Mouse (Mus musculus): ENCODE measurements around the gene Gfpt1. TPM values are rescaled to one million over a fixed set of nuclear protein-coding genes. Genes with fewer than 3 reads are reported as not detected.

The Gfpt1 gene
- polyA plus RNA-seq, 1 experiment from 2014 or later: 7.7 TPM

DNA sequence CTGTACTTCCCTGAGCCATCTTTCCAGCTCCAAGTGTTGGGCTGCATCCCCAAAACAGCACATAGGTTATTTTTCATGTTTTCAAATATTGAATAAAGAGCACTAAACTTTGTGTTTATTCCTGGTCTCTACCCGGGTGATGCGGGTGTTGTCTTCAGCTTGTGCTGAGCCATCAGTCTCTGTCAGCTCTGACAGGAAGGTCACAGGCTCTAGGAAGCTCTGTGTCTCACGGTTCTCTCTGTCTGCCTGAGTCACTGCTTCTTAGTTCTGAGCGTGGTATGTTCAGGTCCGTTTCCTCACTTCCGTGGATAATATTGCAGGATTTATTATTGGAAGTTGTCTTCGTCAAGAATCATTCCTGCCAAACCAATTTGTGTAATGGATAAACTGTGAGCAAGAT is 79.3 kb downstream of the Gfpt1 start:
- peaks cover 3% of the 10 kb centered on the region; the same call in 1 of the 2 replicates for H3K9me3 ChIP-seq (replicated peaks)
- H3K9ac ChIP-seq: no peak overlapping the region
- ATAC-seq (ENCODE audit: low read depth) (no peak), DNase-seq (no peak)
- WGBS (ENCODE audit: insufficient replicate concordance): 62% methylated on average over 7 of the region's 7 CpGs
- H3K4me2 ChIP-seq: no peak overlapping the region
- H3K27ac ChIP-seq: no peak overlapping the region
- no peaks in the 10 kb centered on the region for H3K27me3 ChIP-seq
- H3K4me3 ChIP-seq (replicated peaks): no peak overlapping the region
- H3K4me1 ChIP-seq (replicated peaks): peaks cover 5% of the 10 kb centered on the region; the same call in 1 of the 2 replicates
- H3K36me3 ChIP-seq: no peaks in the 10 kb centered on the region

GRCm38 (mm10) chr6:87123406-87123805 is 80.8 kb downstream of the Gfpt1 start:
- H3K9ac ChIP-seq: no peak overlapping the region
- H3K27me3 ChIP-seq: no peaks in the 10 kb centered on the region
- H3K4me2 ChIP-seq: no peak overlapping the region
- H3K9me3 ChIP-seq (replicated peaks): peaks cover 3% of the 10 kb centered on the region; the same call in 1 of the 2 replicates
- no peaks in the 10 kb centered on the region for H3K36me3 ChIP-seq
- no peak for DNase-seq
- 64% methylated on average over 6 of the region's 6 CpGs for WGBS (ENCODE audit: insufficient replicate concordance)
- H3K4me3 ChIP-seq (replicated peaks): no peak overlapping the region
- H3K27ac ChIP-seq: no peak overlapping the region
- H3K4me1 ChIP-seq (replicated peaks): peaks cover 15% of the 10 kb centered on the region; the same call in 1 of the 2 replicates
- ATAC-seq (ENCODE audit: low read depth): no peak

GRCm38 (mm10) chr6:87123973-87124372 is 81.3 kb downstream of the Gfpt1 start:
- no peak overlapping the region for H3K4me3 ChIP-seq (replicated peaks)
- ATAC-seq (ENCODE audit: low read depth) (no peak), DNase-seq (no peak)
- WGBS (ENCODE audit: insufficient replicate concordance): 69% methylated on average over 4 of the region's 4 CpGs
- H3K9me3 ChIP-seq (replicated peaks): peaks cover 3% of the 10 kb centered on the region; the same call in 1 of the 2 replicates
- H3K4me2 ChIP-seq: no peak overlapping the region
- H3K27me3 ChIP-seq: no peaks in the 10 kb centered on the region
- H3K36me3 ChIP-seq: no peaks in the 10 kb centered on the region
- H3K4me1 ChIP-seq (replicated peaks): peaks cover 15% of the 10 kb centered on the region; the same call in 1 of the 2 replicates
- no peak overlapping the region for H3K27ac ChIP-seq
- no peak overlapping the region for H3K9ac ChIP-seq

GRCm38 (mm10) chr6:87127049-87127753 is 84.6 kb downstream of the Gfpt1 start:
- no peak overlapping the region for H3K27ac ChIP-seq
- DNase-seq: no peak
- no peak overlapping the region for H3K4me3 ChIP-seq (replicated peaks)
- H3K36me3 ChIP-seq: no peaks in the 10 kb centered on the region
- WGBS (ENCODE audit: insufficient replicate concordance): 57% methylated on average over 8 of the region's 8 CpGs
- no peaks in the 10 kb centered on the region for H3K9me3 ChIP-seq (replicated peaks)
- peak; percentile 45 for ATAC-seq (ENCODE audit: low read depth)
- no peak overlapping the region for H3K9ac ChIP-seq
- no peak overlapping the region for H3K4me2 ChIP-seq
- peaks cover 13% of the 10 kb centered on the region; the same call in 1 of the 2 replicates for H3K4me1 ChIP-seq (replicated peaks)
- no peaks in the 10 kb centered on the region for H3K27me3 ChIP-seq

- peaks cover 13% of the 10 kb centered on the region; the same call in 1 of the 2 replicates for H3K4me1 ChIP-seq (replicated peaks)
- H3K27me3 ChIP-seq: no peaks in the 10 kb centered on the region
- ATAC-seq (ENCODE audit: low read depth) (no peak), DNase-seq (no peak)
- no peak overlapping the region for H3K4me2 ChIP-seq
- no peak overlapping the region for H3K4me3 ChIP-seq (replicated peaks)
- no peak overlapping the region for H3K9ac ChIP-seq
- no peak overlapping the region; the same call in 1 of the 2 replicates for H3K27ac ChIP-seq
- WGBS (ENCODE audit: insufficient replicate concordance): 69% methylated on average over 8 of the region's 8 CpGs
- no peaks in the 10 kb centered on the region for H3K9me3 ChIP-seq (replicated peaks)
- no peaks in the 10 kb centered on the region for H3K36me3 ChIP-seq
Observed at GRCm38 (mm10) chr6:87129861-87130260, 87.2 kb downstream of the Gfpt1 start.

DNA sequence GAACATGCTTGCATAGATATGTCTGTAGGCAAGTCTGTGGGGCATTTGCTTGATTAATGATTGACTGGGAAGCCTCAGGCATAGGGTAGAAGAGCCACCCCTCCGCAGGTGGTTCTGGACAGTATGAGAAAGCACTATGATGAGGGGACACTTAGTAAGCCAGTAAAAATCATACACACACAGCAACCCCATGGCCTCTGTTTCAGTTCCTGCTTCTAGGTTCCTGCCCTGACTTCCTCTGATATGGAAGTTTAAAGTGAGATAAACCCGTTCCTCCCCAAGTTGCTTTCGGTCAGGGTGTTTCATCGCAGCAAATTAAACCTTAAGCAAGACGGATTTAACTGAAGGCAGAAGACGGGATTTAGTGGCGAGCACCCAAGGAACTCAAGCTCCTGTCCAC is 88.0 kb downstream of the Gfpt1 start:
- no peaks in the 10 kb centered on the region for H3K36me3 ChIP-seq

GRCm38 (mm10) chr6:87131078-87131477 is 88.4 kb downstream of the Gfpt1 start:
- Histone ChIP-seq H3K4me1 (replicated peaks) (peaks cover 13% of the 10 kb centered on the region; the same call in 1 of the 2 replicates), H3K4me2 (no peak overlapping the region), H3K9me3 (replicated peaks) (no peaks in the 10 kb centered on the region), H3K9ac (no peak overlapping the region), H3K27me3 (no peaks in the 10 kb centered on the region), H3K4me3 (replicated peaks) (no peak overlapping the region), H3K36me3 (no peaks in the 10 kb centered on the region), H3K27ac (no peak overlapping the region)
- DNase-seq (no peak), ATAC-seq (ENCODE audit: low read depth) (no peak)
- WGBS (ENCODE audit: insufficient replicate concordance): 38% methylated on average over 1 of the region's 1 CpGs

More for the DNA sequence above, 88.0 kb downstream of the Gfpt1 start:
- DNase-seq (no peak), ATAC-seq (ENCODE audit: low read depth) (no peak)
- H3K9ac ChIP-seq: no peak overlapping the region
- no peak overlapping the region for H3K4me2 ChIP-seq
- 71% methylated on average over 7 of the region's 7 CpGs for WGBS (ENCODE audit: insufficient replicate concordance)
- no peak overlapping the region for H3K27ac ChIP-seq
- H3K9me3 ChIP-seq (replicated peaks): no peaks in the 10 kb centered on the region
- no peak overlapping the region for H3K4me3 ChIP-seq (replicated peaks)
- no peaks in the 10 kb centered on the region for H3K27me3 ChIP-seq
- H3K4me1 ChIP-seq (replicated peaks): peaks cover 13% of the 10 kb centered on the region; the same call in 1 of the 2 replicates

GRCm38 (mm10) chr6:87133520-87133919 is 90.9 kb downstream of the Gfpt1 start:
- ATAC-seq (ENCODE audit: low read depth): no peak
- WGBS (ENCODE audit: insufficient replicate concordance): 82% methylated on average over 3 of the region's 3 CpGs
- DNase-seq: no peak

DNA sequence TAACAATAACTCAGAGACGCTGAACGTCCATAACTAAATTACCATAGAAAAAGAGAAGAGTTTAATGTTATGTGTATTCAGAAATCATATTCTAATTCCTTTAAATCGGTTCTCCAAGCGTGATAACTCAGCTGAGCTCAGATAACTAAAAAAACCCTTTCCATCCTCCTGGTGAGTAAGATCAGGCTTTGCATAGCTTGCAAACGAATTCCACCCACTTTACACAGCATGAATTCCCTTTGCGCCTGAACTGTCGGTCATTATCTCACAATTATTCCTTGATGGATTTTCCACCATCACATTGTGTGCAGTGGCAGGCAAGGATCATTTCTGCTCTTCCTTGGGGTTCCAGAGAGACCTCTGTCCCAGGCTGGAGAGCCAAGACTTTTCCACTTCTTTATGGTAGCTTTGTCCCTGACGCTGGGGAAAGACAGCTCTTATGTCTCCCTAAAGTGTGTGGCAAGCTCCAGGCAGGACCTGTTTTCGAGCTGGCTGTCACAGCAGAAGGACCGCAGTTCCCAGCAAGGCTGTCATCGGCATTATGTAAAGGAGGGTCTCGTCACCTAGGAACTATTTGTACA is 91.4 kb downstream of the Gfpt1 start:
- no peak overlapping the region for H3K4me3 ChIP-seq (replicated peaks)
- H3K9ac ChIP-seq: no peak overlapping the region
- 65% methylated on average over 12 of the region's 12 CpGs for WGBS (ENCODE audit: insufficient replicate concordance)
- DNase-seq: no peak
- no peak for ATAC-seq (ENCODE audit: low read depth)
- no peaks in the 10 kb centered on the region for H3K36me3 ChIP-seq
- no peak overlapping the region for H3K4me2 ChIP-seq
- H3K27ac ChIP-seq: no peak overlapping the region
- no peaks in the 10 kb centered on the region for H3K9me3 ChIP-seq (replicated peaks)
- H3K27me3 ChIP-seq: no peaks in the 10 kb centered on the region
- peaks cover 19% of the 10 kb centered on the region for H3K4me1 ChIP-seq (replicated peaks)

More at GRCm38 (mm10) chr6:87133520-87133919, 90.9 kb downstream of the Gfpt1 start:
- no peak overlapping the region for H3K27ac ChIP-seq
- no peak overlapping the region for H3K9ac ChIP-seq
- no peak overlapping the region for H3K4me3 ChIP-seq (replicated peaks)
- no peaks in the 10 kb centered on the region for H3K9me3 ChIP-seq (replicated peaks)
- H3K4me1 ChIP-seq (replicated peaks): peaks cover 14% of the 10 kb centered on the region
- no peak overlapping the region for H3K4me2 ChIP-seq
- H3K36me3 ChIP-seq: no peaks in the 10 kb centered on the region
- H3K27me3 ChIP-seq: no peaks in the 10 kb centered on the region

DNA sequence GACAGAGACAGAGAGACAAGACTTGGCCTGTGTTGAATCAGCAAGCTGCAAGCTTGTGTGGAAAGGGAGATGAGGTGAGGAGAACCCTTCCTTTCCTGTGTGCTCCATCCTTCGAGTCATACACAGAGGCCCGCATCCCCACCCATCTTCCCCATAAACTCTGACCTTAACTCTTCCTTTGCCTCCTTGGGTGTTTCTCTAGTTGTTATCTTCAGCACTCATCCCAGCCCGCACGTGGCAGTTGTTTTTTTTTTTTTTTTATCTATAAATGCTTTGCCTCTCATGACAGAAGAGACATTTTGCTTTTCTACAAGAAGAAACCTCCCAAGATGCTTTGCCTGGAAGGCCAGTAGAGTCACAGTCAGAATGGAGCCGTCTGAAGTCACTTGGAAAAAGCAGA is 95.8 kb downstream of the Gfpt1 start:
- Histone ChIP-seq H3K36me3 (no peaks in the 10 kb centered on the region), H3K4me2 (no peak overlapping the region; the same call in 1 of the 2 replicates), H3K4me1 (replicated peaks) (peaks cover 36% of the 10 kb centered on the region), H3K9me3 (replicated peaks) (no peaks in the 10 kb centered on the region), H3K27me3 (no peaks in the 10 kb centered on the region), H3K4me3 (replicated peaks) (no peak overlapping the region), H3K27ac (peak overlapping the region; percentile 75), H3K9ac (0 out of 2 replicates have a peak overlapping the region, but pooled peaks have one; percentile 27)
- ATAC-seq (ENCODE audit: low read depth) (peak; percentile 70), DNase-seq (no peak)
- WGBS (ENCODE audit: insufficient replicate concordance): 20% methylated on average over 5 of the region's 5 CpGs

- H3K9ac ChIP-seq: no peak overlapping the region
- ATAC-seq (ENCODE audit: low read depth) (peak; percentile 84), DNase-seq (peak; percentile 67)
- H3K36me3 ChIP-seq: no peaks in the 10 kb centered on the region
- H3K9me3 ChIP-seq (replicated peaks): no peaks in the 10 kb centered on the region
- no peaks in the 10 kb centered on the region for H3K27me3 ChIP-seq
- H3K4me2 ChIP-seq: peak overlapping the region; percentile 21; the same call in 1 of the 2 replicates
- peaks cover 36% of the 10 kb centered on the region for H3K4me1 ChIP-seq (replicated peaks)
- peak overlapping the region; percentile 75 for H3K27ac ChIP-seq
- WGBS (ENCODE audit: insufficient replicate concordance): 52% methylated on average over 12 of the region's 12 CpGs
- no peak overlapping the region for H3K4me3 ChIP-seq (replicated peaks)
Observed at GRCm38 (mm10) chr6:87139796-87140553, 97.3 kb downstream of the Gfpt1 start.

All from liver, embryonic 13.5 days (tissue).